Mouse (Mus musculus): ENCODE measurements around the gene Mrpl9. TPM values are rescaled to one million over a fixed set of nuclear protein-coding genes. Genes with fewer than 3 reads are reported as not detected.

The Mrpl9 gene
- polyA plus RNA-seq (2012; rRNA removed), result 48.8 and 51.9 TPM in 2 replicates

- peak; percentile 97 for DNase-seq (ENCODE audit: low read depth)
Observed at GRCm38 (mm10) chr3:94442951-94443596, at the start of gene Mrpl9. Gene Mrpl9 (plus strand): TSS chr3:94443318.

DNA sequence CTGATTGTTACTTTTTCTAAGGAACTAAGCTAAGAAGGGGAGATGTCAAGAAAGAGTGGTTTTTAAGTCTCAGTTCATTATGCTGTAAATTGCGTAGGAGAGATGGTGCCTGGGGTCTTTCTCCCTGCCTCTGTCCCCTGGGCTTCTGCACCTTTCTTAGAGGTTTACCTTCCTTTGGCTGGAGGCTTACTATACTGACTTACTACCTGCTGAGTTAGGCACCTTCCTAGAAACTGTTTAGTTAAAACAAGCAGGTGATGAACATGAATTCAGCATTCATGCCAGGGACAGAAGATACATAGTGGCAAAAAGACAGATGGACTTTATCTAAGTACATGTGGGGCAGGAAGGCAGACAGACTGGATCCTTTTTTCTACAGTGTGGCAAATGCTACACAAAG, 46.8 kb upstream of the Mrpl9 start:
- no peak for DNase-seq (ENCODE audit: low read depth)
- TF ChIP-seq CTCF (IDR thresholded peaks at IDR 0.05; ENCODE audit: borderline replicate concordance, extremely low read depth, insufficient read depth, insufficient read length), result no peak
- no peak for TF ChIP-seq POLR2A (IDR thresholded peaks at IDR 0.05; ENCODE audit: borderline replicate concordance, extremely low read depth, insufficient read depth, insufficient read length, poor library complexity, severe bottlenecking)

More at GRCm38 (mm10) chr3:94442951-94443596, at the start of gene Mrpl9:
- TF ChIP-seq CTCF (IDR thresholded peaks at IDR 0.05; ENCODE audit: borderline replicate concordance, extremely low read depth, insufficient read depth, insufficient read length) (no peak), POLR2A (IDR thresholded peaks at IDR 0.05; ENCODE audit: borderline replicate concordance, extremely low read depth, insufficient read depth, insufficient read length, poor library complexity, severe bottlenecking) (peak; percentile 85; the same call in 1 of the 2 replicates)

DNA sequence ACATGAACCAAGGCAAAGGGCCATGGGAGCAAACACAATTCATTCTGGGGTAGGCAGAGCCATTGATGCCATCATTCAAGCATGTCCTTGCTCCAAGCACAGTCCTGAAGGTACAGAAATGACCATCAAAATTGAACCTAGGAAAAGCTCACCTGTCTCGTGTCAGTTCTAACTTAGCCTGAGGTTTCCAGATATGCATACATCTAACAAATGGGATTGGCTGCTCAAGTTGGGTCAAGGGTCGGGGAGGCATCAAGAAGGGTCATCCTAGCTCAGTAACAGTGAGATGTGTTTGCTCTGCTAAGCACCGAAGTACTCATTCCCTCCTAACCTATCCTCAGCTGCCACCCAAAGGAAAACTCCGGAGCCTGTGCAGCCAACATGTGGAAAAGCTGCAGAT, 46.3 kb upstream of the Mrpl9 start:
- no peak for DNase-seq (ENCODE audit: low read depth)
- no peak for TF ChIP-seq POLR2A (IDR thresholded peaks at IDR 0.05; ENCODE audit: borderline replicate concordance, extremely low read depth, insufficient read depth, insufficient read length, poor library complexity, severe bottlenecking)
- TF ChIP-seq CTCF (IDR thresholded peaks at IDR 0.05; ENCODE audit: borderline replicate concordance, extremely low read depth, insufficient read depth, insufficient read length), result no peak

- no peak for DNase-seq (ENCODE audit: low read depth)
- no peak for TF ChIP-seq CTCF (IDR thresholded peaks at IDR 0.05; ENCODE audit: borderline replicate concordance, extremely low read depth, insufficient read depth, insufficient read length)
- no peak for TF ChIP-seq POLR2A (IDR thresholded peaks at IDR 0.05; ENCODE audit: borderline replicate concordance, extremely low read depth, insufficient read depth, insufficient read length, poor library complexity, severe bottlenecking)
Observed at GRCm38 (mm10) chr3:94398217-94398616, 44.9 kb upstream of the Mrpl9 start, which contains the start of gene Lingo4. Gene Lingo4 (plus strand): TSS chr3:94398517.

DNA sequence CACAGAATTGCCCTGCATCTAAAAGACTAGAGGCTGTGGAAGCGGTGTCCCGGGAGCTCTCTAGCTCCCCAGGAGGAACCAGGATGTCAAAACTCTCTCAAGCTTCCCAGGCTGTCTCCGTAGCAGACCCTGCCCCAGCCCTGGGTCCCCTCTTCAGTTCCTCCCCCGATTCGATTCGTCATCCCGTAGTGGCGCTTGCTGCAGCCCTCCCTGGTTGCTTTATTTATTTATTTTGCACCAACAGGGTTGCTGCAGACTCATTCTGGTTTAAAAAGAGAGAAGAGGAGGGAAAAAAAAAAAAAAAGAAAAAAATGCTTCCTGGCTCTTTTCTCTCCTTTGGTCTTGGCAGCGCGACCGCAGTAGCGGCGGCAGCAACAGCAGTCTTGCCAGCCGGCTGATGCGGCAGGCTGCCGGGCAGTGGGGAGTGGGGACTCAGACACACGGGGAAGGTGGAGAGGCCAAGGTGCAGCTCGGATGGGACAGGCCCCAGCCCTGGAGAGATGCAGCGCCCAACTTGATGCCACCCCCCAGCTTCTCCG, 44.1 kb upstream of the Mrpl9 start:
- DNase-seq (ENCODE audit: low read depth), result peak; percentile 82
- TF ChIP-seq POLR2A (IDR thresholded peaks at IDR 0.05; ENCODE audit: borderline replicate concordance, extremely low read depth, insufficient read depth, insufficient read length, poor library complexity, severe bottlenecking) (no peak), CTCF (IDR thresholded peaks at IDR 0.05; ENCODE audit: borderline replicate concordance, extremely low read depth, insufficient read depth, insufficient read length) (peak; percentile 18; the same call in 1 of the 2 replicates)

- no peak for TF ChIP-seq POLR2A (IDR thresholded peaks at IDR 0.05; ENCODE audit: borderline replicate concordance, extremely low read depth, insufficient read depth, insufficient read length, poor library complexity, severe bottlenecking)
- no peak for TF ChIP-seq CTCF (IDR thresholded peaks at IDR 0.05; ENCODE audit: borderline replicate concordance, extremely low read depth, insufficient read depth, insufficient read length)
- peak; percentile 55 for DNase-seq (ENCODE audit: low read depth)
Observed at GRCm38 (mm10) chr3:94399663-94400310, 43.3 kb upstream of the Mrpl9 start.

GRCm38 (mm10) chr3:94402451-94402850, 40.7 kb upstream of the Mrpl9 start:
- no peak for TF ChIP-seq POLR2A (IDR thresholded peaks at IDR 0.05; ENCODE audit: borderline replicate concordance, extremely low read depth, insufficient read depth, insufficient read length, poor library complexity, severe bottlenecking)
- no peak for TF ChIP-seq CTCF (IDR thresholded peaks at IDR 0.05; ENCODE audit: borderline replicate concordance, extremely low read depth, insufficient read depth, insufficient read length)

GRCm38 (mm10) chr3:94404366-94405054, 38.6 kb upstream of the Mrpl9 start:
- TF ChIP-seq CTCF (IDR thresholded peaks at IDR 0.05; ENCODE audit: borderline replicate concordance, extremely low read depth, insufficient read depth, insufficient read length), result no peak
- no peak for TF ChIP-seq POLR2A (IDR thresholded peaks at IDR 0.05; ENCODE audit: borderline replicate concordance, extremely low read depth, insufficient read depth, insufficient read length, poor library complexity, severe bottlenecking)
- peak; percentile 64 for DNase-seq (ENCODE audit: low read depth)

More at GRCm38 (mm10) chr3:94402451-94402850, 40.7 kb upstream of the Mrpl9 start:
- no peak for DNase-seq (ENCODE audit: low read depth)

- TF ChIP-seq CTCF (IDR thresholded peaks at IDR 0.05; ENCODE audit: borderline replicate concordance, extremely low read depth, insufficient read depth, insufficient read length) (no peak), POLR2A (IDR thresholded peaks at IDR 0.05; ENCODE audit: borderline replicate concordance, extremely low read depth, insufficient read depth, insufficient read length, poor library complexity, severe bottlenecking) (no peak)
- DNase-seq (ENCODE audit: low read depth), result no peak
Observed at GRCm38 (mm10) chr3:94405561-94405960, 37.6 kb upstream of the Mrpl9 start.

DNA sequence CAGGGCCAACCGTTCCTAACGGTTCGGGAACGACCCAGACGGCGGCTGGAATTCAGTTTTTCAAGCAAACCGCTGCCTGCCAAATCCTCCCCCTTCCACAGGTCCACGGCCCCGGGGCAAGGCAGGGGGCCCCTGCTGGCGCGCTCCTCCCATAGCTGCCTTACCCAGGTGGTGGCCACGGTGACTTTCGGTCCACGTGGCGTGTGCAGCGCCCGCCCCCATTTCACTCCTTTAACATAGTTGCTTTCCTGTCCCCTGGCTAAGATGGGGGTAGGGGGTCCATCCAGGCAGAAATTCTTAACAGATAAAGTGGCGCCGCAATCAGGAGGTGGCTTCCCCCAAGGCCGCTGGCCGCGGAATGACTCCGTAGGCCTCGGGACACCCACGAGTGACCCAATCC, 30.6 kb upstream of the Mrpl9 start:
- no peak for DNase-seq (ENCODE audit: low read depth)
- 0 out of 2 replicates have a peak, but pooled peaks have one; percentile 1 for TF ChIP-seq CTCF (IDR thresholded peaks at IDR 0.05; ENCODE audit: borderline replicate concordance, extremely low read depth, insufficient read depth, insufficient read length)
- TF ChIP-seq POLR2A (IDR thresholded peaks at IDR 0.05; ENCODE audit: borderline replicate concordance, extremely low read depth, insufficient read depth, insufficient read length, poor library complexity, severe bottlenecking), result no peak

Measured in brain, embryonic 14.5 days (tissue).